Mouse (Mus musculus) heart, adult 18-20 months (tissue): ENCODE measurements around the gene Dcaf8. TPM values are rescaled to one million over a fixed set of nuclear protein-coding genes. Genes with fewer than 3 reads are reported as not detected.

ENCODE experiments used
- DNase-seq, 2 experiments: peaks; one replicate each; pipeline ENCODE4 v3.0.0; 2021 to 2022; ENCODE audit warnings: mixed read lengths in 1 of 2
- long read RNA-seq, 2 experiments: library from polyadenylated mRNA; stranded (forward); transcript quantifications; one replicate each; pipeline ENCODE4 v2.0.0; 2021
- total RNA-seq, 2 experiments: library from RNA; stranded (reverse); gene quantifications; 2 replicates each; pipeline ENCODE4 v1.2.3; 2021

Gene Dcaf8
- total RNA-seq: 100 to 1,000 TPM; 110 to 119 TPM
- long read RNA-seq, experiment 1, transcript Dcaf8-206 (14 exons, 2,859 nt): major isoform, 68 of 164 reads
- long read RNA-seq, experiment 1, transcript Dcaf8-202 (14 exons, 2,754 nt): minor isoform, 51 of 164 reads
- long read RNA-seq, experiment 1, partial matches to known transcripts: 34 of 164 reads
- long read RNA-seq, experiment 1, other reads (novel, unspliced or antisense): 11 of 164 reads
- long read RNA-seq, experiment 2, transcript Dcaf8-206 (14 exons, 2,859 nt): major isoform, 28 of 64 reads
- long read RNA-seq, experiment 2, transcript Dcaf8-202 (14 exons, 2,754 nt): minor isoform, 23 of 64 reads
- long read RNA-seq, experiment 2, partial matches to known transcripts: 10 of 64 reads
- long read RNA-seq, experiment 2, other reads (novel, unspliced or antisense): 3 of 64 reads

DNA sequence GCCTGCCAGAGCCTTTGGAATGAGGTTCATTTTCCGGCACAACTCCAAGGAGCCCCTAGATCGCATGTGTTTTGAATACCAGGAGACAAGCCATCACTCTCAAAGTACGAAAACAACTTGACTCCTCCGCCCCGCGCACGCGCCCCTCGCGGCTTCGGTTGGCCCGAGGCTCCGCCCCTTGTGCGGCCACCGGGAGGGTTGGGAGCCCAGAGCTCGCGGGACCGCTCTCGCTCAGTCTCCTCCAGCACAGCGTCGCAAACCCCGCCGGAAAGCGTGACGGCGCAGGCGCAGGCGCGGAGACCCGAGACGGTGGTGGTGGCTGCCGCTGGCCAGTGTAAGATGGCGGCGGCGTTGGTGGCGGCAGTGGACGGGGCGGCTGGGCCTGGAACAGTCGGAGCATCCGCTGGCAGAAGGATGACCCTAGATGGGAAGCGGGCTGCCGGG, at the start of gene Dcaf8:
Gene Dcaf8 (plus strand): TSS at position 250 of the 444 bp plus-strand sequence.
- DNase-seq: peak; percentile 97 to 99

DNA sequence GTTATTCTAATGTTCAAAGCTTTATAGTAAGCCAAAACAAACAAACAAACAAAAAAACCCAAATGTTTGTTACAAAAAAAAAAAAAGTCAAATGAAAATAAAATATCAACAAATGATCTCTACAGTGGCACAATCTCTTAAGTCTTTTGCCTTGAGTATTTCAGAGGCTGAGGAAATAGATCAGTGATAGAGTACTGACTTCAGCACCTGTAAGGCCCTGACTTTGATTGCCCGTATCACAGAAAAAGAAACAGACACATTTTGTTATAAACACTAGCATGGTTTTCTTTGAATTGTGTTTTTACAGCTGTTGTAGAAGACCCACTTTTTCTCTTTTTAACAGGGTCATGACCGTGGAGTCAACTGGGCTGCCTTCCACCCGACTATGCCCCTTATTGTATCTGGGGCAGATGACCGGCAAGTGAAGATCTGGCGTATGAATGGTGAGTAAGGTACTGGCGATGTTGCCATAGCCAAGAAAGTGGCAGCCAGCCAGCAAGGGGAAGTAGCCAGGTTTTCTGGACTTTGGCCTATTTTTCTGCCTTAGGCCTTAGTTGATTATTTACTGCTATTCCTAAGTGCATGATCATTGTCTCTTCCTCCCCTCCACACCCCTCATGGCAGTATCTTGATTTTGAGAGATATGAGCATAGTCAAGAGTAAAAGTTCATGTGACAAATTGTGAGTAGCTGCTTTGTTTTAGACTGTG, 48.4 kb upstream of the Dcaf8 start:
- no peak for DNase-seq

GRCm38 (mm10) chr1:172103619-172104018, 44.3 kb upstream of the Dcaf8 start:
- DNase-seq: no peak

- no peak for DNase-seq
Measured at GRCm38 (mm10) chr1:172105101-172105500, 42.8 kb upstream of the Dcaf8 start.

- peak in 1 of 2 experiments; percentile 33 for DNase-seq
Measured at GRCm38 (mm10) chr1:172107777-172108477, 40.0 kb upstream of the Dcaf8 start.

GRCm38 (mm10) chr1:172116948-172117347, 30.9 kb upstream of the Dcaf8 start:
- DNase-seq: no peak

DNA sequence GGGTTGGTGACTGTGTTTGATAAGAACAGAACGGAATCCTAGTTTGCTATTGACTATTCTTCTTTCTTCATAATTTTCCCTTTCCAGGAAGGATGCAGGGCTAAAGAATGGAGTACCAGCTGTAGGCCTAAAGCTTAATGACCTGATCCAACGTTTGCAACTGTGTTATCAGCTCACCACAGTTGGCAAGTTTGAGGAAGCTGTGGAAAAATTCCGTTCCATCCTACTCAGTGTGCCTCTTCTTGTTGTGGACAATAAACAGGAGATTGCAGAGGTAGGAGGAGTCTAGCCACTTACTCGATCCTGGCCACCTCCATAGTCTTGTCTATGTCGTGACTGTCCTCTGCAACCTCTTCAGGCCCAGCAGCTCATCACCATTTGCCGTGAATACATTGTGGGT, 28.8 kb upstream of the Dcaf8 start:
- DNase-seq: no peak

DNA sequence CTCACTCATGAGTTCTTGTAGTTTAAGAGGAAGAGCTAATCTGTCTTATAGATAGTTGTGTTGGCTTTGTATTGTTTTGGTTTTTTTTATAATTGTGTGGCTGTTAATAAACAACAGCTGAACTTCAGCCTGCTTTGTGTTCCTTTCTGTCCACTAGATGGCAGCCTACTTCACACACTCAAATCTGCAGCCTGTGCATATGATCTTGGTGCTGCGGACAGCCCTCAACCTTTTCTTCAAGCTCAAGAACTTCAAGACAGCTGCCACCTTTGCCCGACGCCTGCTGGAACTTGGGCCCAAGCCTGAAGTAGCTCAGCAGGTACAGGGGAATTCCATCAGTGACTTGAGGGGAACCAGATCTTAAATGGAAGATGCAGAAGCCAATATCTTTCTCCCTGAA, 28.2 kb upstream of the Dcaf8 start:
- DNase-seq: peak; percentile 43 to 66

DNA sequence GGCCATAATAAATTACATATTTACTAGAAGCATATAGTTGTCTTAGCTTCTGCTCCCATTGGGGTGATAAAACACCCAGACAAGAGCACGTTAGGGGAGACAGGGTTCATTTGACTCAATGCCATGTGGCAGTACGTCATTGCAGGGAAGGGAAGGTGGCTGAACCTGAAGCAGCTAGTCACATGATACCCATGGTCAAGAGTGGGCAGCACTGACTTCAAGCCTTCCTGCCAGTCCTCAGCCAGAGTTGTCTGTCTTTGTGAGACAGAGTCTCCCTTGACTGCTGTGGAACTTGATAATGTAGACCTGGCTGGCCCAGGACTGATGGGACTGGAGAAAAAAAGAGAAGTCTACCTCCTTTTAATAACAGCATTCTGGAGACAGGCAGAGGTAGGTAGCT, 25.2 kb upstream of the Dcaf8 start:
- no peak for DNase-seq

- no peak for DNase-seq
Measured at GRCm38 (mm10) chr1:172124572-172124971, 23.3 kb upstream of the Dcaf8 start.

GRCm38 (mm10) chr1:172126376-172127347, 21.2 kb upstream of the Dcaf8 start, which contains the start of gene Pex19:
Gene Pex19, plus strand, starts transcription at chr1:172126755.
- DNase-seq: peak; percentile 86 to 87

DNA sequence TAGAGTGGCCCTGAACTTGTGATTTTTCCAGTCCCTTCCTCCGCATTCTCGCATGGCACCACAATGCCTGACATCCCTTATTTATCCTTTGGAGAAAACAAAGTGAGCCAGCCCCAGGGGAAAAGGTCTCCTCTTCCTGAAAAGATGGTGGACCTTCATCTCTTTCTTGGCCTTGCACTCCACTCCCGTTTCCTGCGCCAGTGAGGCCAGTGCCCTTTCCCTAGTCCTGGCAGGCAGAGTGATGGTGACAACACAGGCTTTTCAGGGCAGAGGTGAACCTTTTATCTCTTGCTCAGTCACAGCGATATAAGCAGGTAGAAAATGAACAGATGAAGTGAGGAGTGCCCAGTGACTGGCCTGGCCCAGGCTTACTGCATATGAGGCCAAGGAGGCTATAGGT, 20.4 kb upstream of the Dcaf8 start:
- DNase-seq: peak; percentile 34 to 36

DNA sequence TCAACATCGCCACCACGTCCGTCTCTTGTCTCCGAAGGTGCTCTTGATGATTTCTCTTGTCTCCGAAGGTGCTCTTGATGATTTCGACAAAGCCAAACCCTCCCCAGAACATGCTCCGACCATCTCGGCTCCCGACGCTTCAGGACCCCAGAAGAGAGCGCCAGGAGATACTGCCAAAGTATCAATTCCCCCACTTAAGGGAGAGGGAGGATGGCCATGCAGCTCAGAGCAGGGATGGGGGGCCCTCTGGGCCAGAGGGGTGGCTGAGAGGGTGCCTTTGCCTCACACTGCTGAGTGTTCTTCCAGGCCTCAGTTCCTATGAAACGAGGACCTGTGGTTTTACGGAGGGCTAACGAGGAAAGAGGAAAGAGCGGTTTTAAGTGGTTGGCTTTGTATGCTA, 19.3 kb upstream of the Dcaf8 start:
- no peak for DNase-seq

DNA sequence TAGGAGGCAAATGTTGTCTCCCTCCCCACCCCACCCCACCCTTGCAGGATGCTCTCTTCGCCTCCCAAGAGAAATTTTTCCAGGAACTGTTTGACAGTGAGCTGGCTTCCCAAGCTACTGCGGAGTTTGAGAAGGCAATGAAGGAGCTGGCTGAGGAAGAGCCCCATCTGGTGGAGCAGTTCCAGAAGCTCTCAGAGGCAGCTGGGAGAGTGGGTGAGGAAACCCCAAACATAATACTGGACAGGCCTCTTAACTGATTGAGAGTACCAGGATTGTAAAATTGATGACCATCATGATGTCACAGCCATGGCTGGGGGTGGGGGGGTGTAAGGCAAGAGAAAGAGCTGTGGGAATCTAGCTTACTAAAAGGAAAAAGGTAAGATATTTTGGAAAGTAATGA, 18.8 kb upstream of the Dcaf8 start:
- no peak for DNase-seq

DNA sequence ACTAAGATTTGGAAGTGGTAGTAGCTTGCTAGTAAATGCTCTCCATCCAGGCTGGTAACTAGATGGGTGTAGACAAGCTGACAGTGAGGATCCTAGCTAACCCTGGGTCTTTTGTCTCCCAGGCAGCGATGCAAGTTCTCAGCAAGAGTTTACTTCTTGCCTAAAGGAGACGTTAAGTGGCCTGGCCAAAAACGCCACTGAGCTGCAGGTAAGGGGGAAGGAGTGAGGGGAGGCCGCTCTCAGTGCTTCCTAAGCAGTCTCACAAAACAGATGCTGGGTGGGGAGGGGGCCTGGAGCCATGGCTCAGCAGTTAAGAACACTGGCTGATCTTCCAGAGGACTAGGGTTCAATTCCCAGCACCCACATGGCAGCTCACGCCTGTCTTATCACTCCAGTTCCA, 18.1 kb upstream of the Dcaf8 start:
- no peak for DNase-seq

GRCm38 (mm10) chr1:172132319-172132718, 15.6 kb upstream of the Dcaf8 start:
- DNase-seq: no peak

DNA sequence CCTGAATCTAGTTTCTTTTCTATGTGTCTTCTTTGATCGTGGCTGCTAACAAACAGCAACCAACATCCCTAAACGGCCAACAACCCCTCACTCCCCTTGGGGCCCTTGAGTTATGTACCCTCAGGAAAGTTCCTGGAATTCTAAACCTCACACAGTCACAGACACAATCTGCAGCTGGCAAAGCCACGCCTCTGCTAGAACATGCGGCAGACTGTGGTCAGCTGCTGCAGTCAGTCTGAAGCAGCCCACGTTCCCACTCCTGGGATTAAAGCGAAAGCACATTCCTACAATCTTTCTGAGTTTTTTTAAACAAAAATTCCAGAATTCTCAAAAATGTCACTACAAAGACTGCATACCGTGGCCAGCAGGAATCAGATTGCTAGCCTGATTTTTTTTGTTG, 14.3 kb upstream of the Dcaf8 start:
- DNase-seq: peak in 1 of 2 experiments; percentile 29

GRCm38 (mm10) chr1:172134072-172134471, 13.8 kb upstream of the Dcaf8 start:
- DNase-seq: no peak

DNA sequence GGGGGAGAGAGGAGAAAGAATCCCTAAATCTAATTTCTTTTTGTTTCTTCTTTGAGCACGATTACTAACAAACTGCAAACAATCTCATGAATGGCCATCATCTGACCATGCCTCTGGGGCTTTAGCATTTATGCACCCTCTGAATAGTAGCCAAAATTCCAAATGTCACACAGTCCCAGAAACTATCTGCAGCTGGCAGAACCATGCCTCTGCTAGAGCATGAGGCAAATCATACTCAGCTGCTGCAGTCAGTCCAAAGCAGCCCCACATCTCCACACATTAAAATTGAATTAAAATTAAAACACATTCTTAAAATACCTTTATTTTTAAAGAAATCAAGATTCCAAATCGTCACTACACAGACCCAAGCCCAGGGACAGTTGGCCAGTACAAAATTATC, 7.7 kb upstream of the Dcaf8 start:
- no peak for DNase-seq

DNA sequence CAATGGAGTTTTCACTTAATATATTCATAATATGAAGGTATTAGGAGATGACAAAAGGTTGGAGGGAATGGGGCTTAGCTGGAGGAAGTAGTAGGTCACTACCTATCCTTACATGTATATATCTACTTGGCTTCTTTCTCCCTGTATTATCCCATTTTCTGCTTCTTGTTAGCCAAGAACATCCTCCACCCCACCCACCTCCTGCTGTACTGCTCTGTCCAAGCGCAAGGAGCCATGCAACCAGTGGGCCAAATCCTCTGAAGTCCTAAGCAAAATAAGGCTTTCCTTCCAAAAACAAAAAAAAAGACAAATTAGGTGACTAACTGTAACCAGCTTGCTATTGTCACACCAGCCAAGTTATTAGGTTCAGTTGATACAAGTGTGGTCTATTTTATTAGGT, 7.1 kb upstream of the Dcaf8 start:
- no peak for DNase-seq

DNA sequence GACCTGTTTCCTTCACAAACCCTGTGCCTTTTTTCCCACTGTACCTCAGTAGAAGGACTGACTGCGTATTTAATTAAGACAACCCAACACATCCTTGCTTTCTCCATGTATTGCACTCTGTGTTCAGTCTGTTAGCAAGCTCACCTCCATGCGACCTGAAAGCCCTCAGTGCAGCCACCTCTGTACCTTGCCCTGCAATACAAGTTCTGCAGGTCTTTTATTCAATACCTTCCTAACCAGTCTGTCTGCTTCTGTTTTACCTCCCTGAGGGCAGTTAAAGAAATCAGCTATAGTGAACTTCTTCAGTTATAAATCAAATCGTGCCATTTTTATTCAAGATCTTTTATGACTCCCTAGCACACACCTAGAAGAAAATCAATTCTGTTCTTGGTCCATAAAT, 6.4 kb upstream of the Dcaf8 start:
- no peak for DNase-seq

GRCm38 (mm10) chr1:172143570-172143969, 4.3 kb upstream of the Dcaf8 start:
- DNase-seq: peak; percentile 67 to 78
